Mouse (Mus musculus): ENCODE data around the gene Ttc23l. TPM values are rescaled to one million over a fixed set of nuclear protein-coding genes. Genes with fewer than 3 reads are reported as not detected.

Ttc23l gene
- total RNA-seq, 2 experiments from 2014 or later: not detected

Other genes with a start within 250 kb of the Ttc23l start
- gene Gm21973, start 233.3 kb downstream of the Ttc23l start, total RNA-seq (2021): not detected
- gene Agxt2, start 200.1 kb downstream of the Ttc23l start, total RNA-seq (2021): not detected
- gene Dnajc21, start 88.2 kb downstream of the Ttc23l start, total RNA-seq (2021): 10 to 100 TPM; 53.6 to 61.4 TPM
- gene Brix1, start 72.7 kb downstream of the Ttc23l start, total RNA-seq (2021): 10 to 100 TPM; 15.2 to 17.6 TPM
- 1 to 10 TPM; 4.5 to 5.0 TPM for gene Rad1, start 72.7 kb downstream of the Ttc23l start, total RNA-seq (2021)
- 1 to 10 TPM; 2.2 to 3.1 TPM for gene Rai14, start 156.0 kb upstream of the Ttc23l start, total RNA-seq (2021)

Data from gastrocnemius, postnatal 36 days (tissue).